Mouse (Mus musculus): ENCODE results near the gene Miox.

- TF ChIP-seq CTCF (IDR thresholded peaks at IDR 0.05; ENCODE audit: insufficient read depth, low read length) (no peak), POLR2A (IDR thresholded peaks at IDR 0.05; ENCODE audit: borderline replicate concordance, extremely low read depth, low read depth, low read length) (no peak)
These were observed 34.0 kb upstream of the Miox start for GRCm38 (mm10) chr15:89300180-89300579.

All from lung, adult 2 months (tissue).